ENCODE assay signal across 7 mouse cellular contexts in genomic region chr1:164307124-164307751, GRCm38 (mm10). TPM values are rescaled to one million over a fixed set of nuclear protein-coding genes. Genes with fewer than 3 reads are reported as not detected.
DNase-seq lines count a peak whose midpoint lies in the region; ATAC-seq and TF ChIP-seq lines count a peak whose summit lies in the region.

Gene Blzf1 (minus strand): TSS chr1:164307489.

- peak within 1 kb of the TSS; percentile 85 for H3K4me3 ChIP-seq in embryonic facial prominence, embryonic 10.5 days
- peak within 1 kb of the TSS; percentile 59 for H3K4me3 ChIP-seq in intestine, postnatal 0 days (ENCODE audit: low read depth, low read length)
- peak within 1 kb of the TSS; percentile 72 for H3K4me3 ChIP-seq in midbrain, embryonic 12.5 days
- H3K4me3 ChIP-seq in small intestine, adult 2 months (ENCODE audit: low read depth, low read length), result peak within 1 kb of the TSS; percentile 79

- peak within 1 kb of the TSS; percentile 83 for H3K27ac ChIP-seq in embryonic facial prominence, embryonic 10.5 days (replicated peaks)
- H3K27ac ChIP-seq in intestine, postnatal 0 days (ENCODE audit: low read depth, low read length), result peak within 1 kb of the TSS; percentile 81
- H3K27ac ChIP-seq in midbrain, embryonic 12.5 days (replicated peaks), result peak within 1 kb of the TSS; percentile 49
- H3K27ac ChIP-seq in small intestine, adult 2 months (ENCODE audit: insufficient read depth, low read depth, low read length), result peak within 1 kb of the TSS; percentile 73

- H3K27me3 ChIP-seq in embryonic facial prominence, embryonic 10.5 days (replicated peaks; ENCODE audit: low read depth, poor library complexity, severe bottlenecking), result no peaks in the 10 kb centered on the region
- no peaks in the 10 kb centered on the region for H3K27me3 ChIP-seq in intestine, postnatal 0 days (replicated peaks; ENCODE audit: control insufficient read depth, insufficient read depth, low read length)
- no peaks in the 10 kb centered on the region for H3K27me3 ChIP-seq in midbrain, embryonic 12.5 days
- no peaks in the 10 kb centered on the region for H3K27me3 ChIP-seq in small intestine, adult 2 months (ENCODE audit: control insufficient read depth, insufficient read depth, low read length)

- TF ChIP-seq CTCF in intestine, postnatal 0 days (IDR thresholded peaks at IDR 0.05; ENCODE audit: low read depth), result no peak
- TF ChIP-seq CTCF in small intestine, adult 2 months (IDR thresholded peaks at IDR 0.05; ENCODE audit: extremely low read depth, insufficient read length, insufficient replicate concordance, low read depth, low read length), result no peak

- WGBS in embryonic facial prominence, embryonic 10.5 days, result under 1% methylated on average over 35 of the region's 35 CpGs
- under 1% methylated on average over 35 of the region's 35 CpGs for WGBS in intestine, postnatal 0 days
- WGBS in midbrain, embryonic 12.5 days, result under 1% methylated on average over 35 of the region's 35 CpGs
- WGBS in small intestine, adult 2 months, result under 1% methylated on average over 35 of the region's 35 CpGs

- H3K36me3 ChIP-seq in embryonic facial prominence, embryonic 10.5 days (replicated peaks), result peaks cover 30% of the 10 kb centered on the region
- H3K36me3 ChIP-seq in intestine, postnatal 0 days (ENCODE audit: control insufficient read depth, insufficient read depth), result peaks cover 13% of the 10 kb centered on the region
- peaks cover 5% of the 10 kb centered on the region for H3K36me3 ChIP-seq in midbrain, embryonic 12.5 days
- peaks cover 7% of the 10 kb centered on the region for H3K36me3 ChIP-seq in small intestine, adult 2 months (ENCODE audit: control insufficient read depth, insufficient read depth, low read length)

- peak within 1 kb of the TSS; percentile 90 for H3K4me2 ChIP-seq in intestine, postnatal 0 days (replicated peaks; ENCODE audit: low read depth)
- H3K4me2 ChIP-seq in midbrain, embryonic 12.5 days (replicated peaks), result peak within 1 kb of the TSS; percentile 72

- TF ChIP-seq POLR2A in small intestine, adult 2 months (IDR thresholded peaks at IDR 0.05; ENCODE audit: low read depth, low read length), result peak; percentile 29; the same call in 1 of the 2 replicates

- H3K4me1 ChIP-seq in embryonic facial prominence, embryonic 10.5 days, result peaks cover 14% of the 10 kb centered on the region
- H3K4me1 ChIP-seq in intestine, postnatal 0 days (replicated peaks; ENCODE audit: control insufficient read depth, insufficient read depth, low read length), result peaks cover 4% of the 10 kb centered on the region; the same call in 1 of the 2 replicates
- peaks cover 12% of the 10 kb centered on the region for H3K4me1 ChIP-seq in midbrain, embryonic 12.5 days
- H3K4me1 ChIP-seq in small intestine, adult 2 months (ENCODE audit: control insufficient read depth, insufficient read depth, insufficient read length, low read length), result no peaks in the 10 kb centered on the region

- intact Hi-C loops in left cerebral cortex, postnatal 4 days (cut with DNase I), result no loop called here

- peak within 1 kb of the TSS; percentile 61 for H3K9ac ChIP-seq in intestine, postnatal 0 days (ENCODE audit: low read depth, low read length)
- peak within 1 kb of the TSS; percentile 61 for H3K9ac ChIP-seq in midbrain, embryonic 12.5 days (replicated peaks)

- peak; percentile 97 for DNase-seq in adrenal gland, postnatal 10 days
- peak; percentile 99 for DNase-seq in embryonic facial prominence, embryonic 10.5 days (ENCODE audit: low spot score)
- peak; percentile 85 for DNase-seq in gonadal fat pad, adult 2 months (ENCODE audit: low read depth)
- DNase-seq in left cerebral cortex, postnatal 4 days, result peak; percentile 98

- peak; percentile 99 for ATAC-seq in intestine, postnatal 0 days
- peak; percentile 98 for ATAC-seq in midbrain, embryonic 12.5 days (ENCODE audit: low FRiP score, low read depth)

- H3K9me3 ChIP-seq in embryonic facial prominence, embryonic 10.5 days, result no peaks in the 10 kb centered on the region
- H3K9me3 ChIP-seq in intestine, postnatal 0 days (ENCODE audit: control insufficient read depth), result no peaks in the 10 kb centered on the region
- H3K9me3 ChIP-seq in midbrain, embryonic 12.5 days, result no peaks in the 10 kb centered on the region

RNA-seq across cellular contexts. Expression of gene Blzf1, which starts in this region (rescaled TPM):
- 10 to 100 TPM; 25.1 to 26.8 TPM for total RNA-seq in adrenal gland, postnatal 10 days (2021)
- 25.1 and 26.6 TPM in 2 replicates for polyA plus RNA-seq in embryonic facial prominence, embryonic 10.5 days (2016; fragmentation: Nextera tagmentation; extraction: Ambion mirVana)
- polyA plus RNA-seq in gonadal fat pad, adult 2 months (2012; rRNA removed), result 8.0 and 8.7 TPM in 2 replicates
- polyA plus RNA-seq in intestine, postnatal 0 days (2015; fragmentation: Nextera tagmentation; extraction: Ambion mirVana), result 16.7 and 17.2 TPM in 2 replicates
- total RNA-seq in left cerebral cortex, postnatal 4 days (2021), result 10 to 100 TPM; 19.8 to 24.3 TPM
- polyA plus RNA-seq in midbrain, embryonic 12.5 days (2016; fragmentation: Nextera tagmentation; extraction: Ambion mirVana), result 26.5 and 28.9 TPM in 2 replicates
- polyA plus RNA-seq in small intestine, adult 2 months (2012; rRNA removed), result 0.86 and 1.1 TPM in 2 replicates

Comparison
In these comparisons a context has a peak if more than half of its experiments do, and no peak if none do; other contexts are left out.
1. Peak in every context shown above with its lines: DNase-seq, ATAC-seq, H3K4me3 ChIP-seq and H3K27ac ChIP-seq.